Mouse (Mus musculus) cerebellum, adult (tissue): ENCODE data around the gene Fam243.

Experiments used
- ATAC-seq: cut with Nextera tagmentation; 2 replicates; pipeline ENCODE4 v1.9.2; 2017; ENCODE audit warnings: mild to moderate bottlenecking, moderate library complexity, mixed read lengths; ENCODE audit not compliant: insufficient number of reproducible peaks, low FRiP score, low TSS enrichment

Gene Fam243

DNA sequence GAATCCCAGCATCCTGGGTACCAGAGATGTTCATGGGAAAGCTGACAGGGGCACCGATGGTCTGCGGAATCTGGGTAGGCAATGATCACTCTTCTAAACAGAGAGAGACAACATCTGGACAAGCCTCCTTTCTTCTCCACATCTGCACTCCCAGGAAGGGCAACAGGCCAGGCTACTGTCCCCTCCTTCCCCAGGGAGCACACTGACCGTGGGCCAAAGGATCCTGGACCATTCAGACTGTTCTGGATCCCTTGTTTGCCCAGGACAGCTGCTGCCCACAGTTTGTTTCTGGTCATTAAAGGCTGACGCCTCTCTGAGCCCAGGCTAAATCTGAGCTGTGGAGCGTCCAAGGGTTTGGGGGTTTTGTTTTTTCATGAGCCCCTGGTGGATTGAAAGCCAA, 38.6 kb downstream of the Fam243 start:
- ATAC-seq, result no peak

GRCm38 (mm10) chr16:92275526-92275925, 45.7 kb downstream of the Fam243 start:
- ATAC-seq, result no peak

GRCm38 (mm10) chr16:92274516-92274915, 46.7 kb downstream of the Fam243 start:
- ATAC-seq, result no peak
